Mouse (Mus musculus): ENCODE results near the gene Wipf1.

DNA sequence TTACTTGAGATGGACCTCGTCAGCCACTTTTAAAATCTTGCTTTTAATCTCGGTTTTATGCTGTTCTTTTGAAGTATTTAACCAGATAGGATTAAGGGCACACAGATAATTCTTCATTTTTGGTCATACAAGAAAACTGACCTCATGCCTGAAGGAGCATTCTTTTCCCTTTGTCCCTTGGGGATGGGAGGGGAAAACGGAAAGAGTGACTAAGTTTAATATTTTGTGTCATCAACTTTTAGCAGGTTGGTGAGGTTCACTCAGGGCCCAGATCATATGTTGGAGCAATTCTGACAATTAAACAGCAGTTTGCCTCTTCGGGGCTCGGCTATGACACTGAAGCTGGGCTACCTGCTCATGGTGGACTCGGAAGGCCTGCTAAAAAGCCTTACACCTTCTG is 60.0 kb downstream of the Wipf1 start:
- no peak for TF ChIP-seq POLR2AphosphoS5 (IDR thresholded peaks at IDR 0.05; ENCODE audit: insufficient replicate concordance, low read depth, low read length)
- no peak for TF ChIP-seq CTCF (IDR thresholded peaks at IDR 0.05; ENCODE audit: low read depth, low read length)
- TF ChIP-seq TAL1 (conservative IDR thresholded peaks at IDR 0.05; ENCODE audit: low read depth, low read length): no peak

All from G1E (cell line).